Mouse (Mus musculus) stomach, postnatal 0 days (tissue): ENCODE results near the gene Evi5.

Experiments used
- CTCF ChIP-seq: IDR thresholded peaks from 2 replicates; pipeline ENCODE4 v1.5.1; 2016; ENCODE audit warnings: antibody characterized with exemption, low read depth, mild to moderate bottlenecking, moderate library complexity
- EP300 ChIP-seq: optimal IDR thresholded peaks from 2 replicates; pipeline ENCODE3; 2016; ENCODE audit warnings: antibody characterized with exemption

DNA sequence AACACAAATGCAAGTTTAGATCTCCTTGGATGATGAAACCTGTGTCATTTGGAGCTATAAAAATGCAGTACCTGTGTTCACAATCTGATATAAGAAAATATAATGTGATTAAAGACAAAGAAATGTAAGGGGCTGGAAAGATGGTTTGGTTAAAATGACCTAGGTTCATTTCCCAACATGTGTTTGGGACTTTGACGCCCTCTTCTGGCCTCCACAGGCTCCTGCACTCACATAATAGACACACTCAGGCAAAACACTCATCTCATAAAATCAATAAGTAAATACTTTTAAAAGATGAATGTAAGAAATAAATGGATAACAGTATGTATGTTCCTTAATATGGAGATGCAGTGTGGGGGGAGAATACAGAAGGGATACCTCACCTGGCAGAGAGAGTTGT, 2.1 kb upstream of the Evi5 start:
- TF ChIP-seq CTCF (no peak), EP300 (no peak)
